Mouse (Mus musculus) embryonic facial prominence, embryonic 12.5 days (tissue): ENCODE measurements at regions not wholly inside any gene's neighbourhood (a gene's known extent, or its start where the extent isn't known, plus 50 kb on each side); places are given as distances from the start of the nearest gene placed in this dataset.
A peak's percentile ranks its signal among the peaks of the same experiment; 100 is the strongest.

Experiments
- ATAC-seq: fragments of 200-750 bp; cut with Nextera tagmentation; 2 replicates; pipeline ENCODE4 v1.8.0; 2017; ENCODE audit not compliant: insufficient number of reproducible peaks, insufficient read depth, low FRiP score, low TSS enrichment
- H3K27ac ChIP-seq: fragments of 300-500 bp; sonication (generic); 2 replicates; pipeline ENCODE4 v1.5.1; 2016; ENCODE audit warnings: mild to moderate bottlenecking
- H3K27me3 ChIP-seq: fragments of 300-500 bp; sonication (generic); 2 replicates; pipeline ENCODE4 v1.6.1; 2016; ENCODE audit warnings: mild to moderate bottlenecking, moderate library complexity
- H3K36me3 ChIP-seq: fragments of 300-500 bp; sonication (generic); 2 replicates; pipeline ENCODE4 v1.6.1; 2016; ENCODE audit warnings: mild to moderate bottlenecking
- H3K4me1 ChIP-seq: fragments of 300-500 bp; sonication (generic); 2 replicates; pipeline ENCODE4 v1.6.1; 2016
- H3K4me2 ChIP-seq: fragments of 300-500 bp; sonication (generic); replicated peaks from 2 replicates; pipeline ENCODE4 v1.6.1; 2016; ENCODE audit warnings: mild to moderate bottlenecking, moderate library complexity
- H3K4me3 ChIP-seq: fragments of 300-500 bp; sonication (generic); 2 replicates; pipeline ENCODE4 v1.5.1; 2016; ENCODE audit warnings: mild to moderate bottlenecking
- H3K9ac ChIP-seq: fragments of 300-500 bp; sonication (generic); 2 replicates; pipeline ENCODE4 v1.6.1; 2016; ENCODE audit warnings: mild to moderate bottlenecking, moderate library complexity
- H3K9me3 ChIP-seq: fragments of 300-500 bp; sonication (generic); 2 replicates; pipeline ENCODE4 v1.6.1; 2016; ENCODE audit warnings: mild to moderate bottlenecking, moderate library complexity
- WGBS: fragments of 180-500 bp; shearing (Covaris S2); methylation state at CpG from one replicate; pipeline ENCODE4 v1.1.7; 2016; 5-methylcytosine and 5-hydroxymethylcytosine counted together

- Histone ChIP-seq H3K4me1 (no peaks in the 10 kb centered on the region), H3K4me3 (no peak overlapping the region), H3K9ac (no peak overlapping the region), H3K4me2 (no peak overlapping the region), H3K27me3 (no peaks in the 10 kb centered on the region), H3K36me3 (no peaks in the 10 kb centered on the region), H3K9me3 (no peaks in the 10 kb centered on the region), H3K27ac (no peak overlapping the region)
- no peak for ATAC-seq
- 85% methylated on average over 7 of the region's 7 CpGs for WGBS
Measured at GRCm38 (mm10) chr14:58753781-58754180, 388.9 kb downstream of the 1700129C05Rik start.

DNA sequence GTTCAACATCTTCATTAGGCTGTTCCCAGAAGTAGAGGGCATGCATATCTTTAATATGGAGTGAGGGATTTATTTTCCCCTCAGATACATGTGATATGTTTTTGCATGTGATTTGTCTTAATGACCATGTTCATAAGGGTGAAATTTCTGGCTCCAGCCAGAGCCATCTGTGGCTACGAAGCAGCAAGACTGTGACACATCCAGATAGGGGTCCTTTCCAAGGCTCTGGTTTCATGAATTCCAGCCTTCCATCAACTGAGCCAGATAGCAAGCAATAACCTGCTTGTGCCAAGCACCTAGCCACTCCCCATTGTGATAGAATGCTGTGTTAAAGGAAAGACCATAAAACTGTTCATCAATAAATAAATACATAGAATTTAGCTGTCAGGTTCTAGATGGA, 389.6 kb downstream of the 1700129C05Rik start:
- Histone ChIP-seq H3K27ac (no peak overlapping the region), H3K36me3 (no peaks in the 10 kb centered on the region), H3K4me1 (no peaks in the 10 kb centered on the region), H3K4me2 (no peak overlapping the region), H3K9me3 (no peaks in the 10 kb centered on the region), H3K9ac (no peak overlapping the region), H3K27me3 (no peaks in the 10 kb centered on the region), H3K4me3 (no peak overlapping the region)
- 80% methylated on average over 1 of the region's 1 CpGs for WGBS
- no peak for ATAC-seq

- H3K27me3 ChIP-seq: no peaks in the 10 kb centered on the region
- WGBS: 74% methylated on average over 1 of the region's 1 CpGs
- H3K4me2 ChIP-seq: no peak overlapping the region
- no peaks in the 10 kb centered on the region for H3K4me1 ChIP-seq
- H3K9me3 ChIP-seq: no peaks in the 10 kb centered on the region
- no peaks in the 10 kb centered on the region for H3K36me3 ChIP-seq
- no peak overlapping the region for H3K9ac ChIP-seq
- ATAC-seq: no peak
- no peak overlapping the region for H3K4me3 ChIP-seq
- H3K27ac ChIP-seq: no peak overlapping the region
Measured at GRCm38 (mm10) chr14:58726418-58726817, 416.3 kb downstream of the 1700129C05Rik start.

DNA sequence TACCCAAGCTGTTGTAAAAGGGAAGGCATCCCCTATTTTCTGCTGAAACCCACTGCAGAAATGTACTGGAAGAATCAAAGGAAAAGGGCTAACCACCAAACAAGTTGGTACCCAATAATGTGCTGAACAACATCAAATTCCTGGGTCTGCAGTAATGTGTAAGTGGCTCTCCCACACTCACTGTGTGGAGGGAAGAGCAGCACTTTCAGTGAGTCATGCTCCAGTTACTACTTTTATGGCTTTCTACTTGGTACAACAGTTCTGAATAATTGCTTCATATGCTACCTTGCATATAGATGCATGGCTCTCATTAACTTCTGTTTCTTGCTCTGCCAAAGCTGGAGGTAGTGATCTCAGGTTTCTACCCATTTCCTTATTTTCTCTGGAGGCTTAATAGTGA, 427.8 kb downstream of the 1700129C05Rik start:
- no peaks in the 10 kb centered on the region for H3K9me3 ChIP-seq

GRCm38 (mm10) chr14:58709861-58710260, 432.8 kb downstream of the 1700129C05Rik start:
- Histone ChIP-seq H3K4me1 (no peaks in the 10 kb centered on the region), H3K27ac (no peak overlapping the region), H3K36me3 (no peaks in the 10 kb centered on the region), H3K9me3 (no peaks in the 10 kb centered on the region), H3K27me3 (no peaks in the 10 kb centered on the region), H3K4me3 (no peak overlapping the region), H3K4me2 (no peak overlapping the region), H3K9ac (no peak overlapping the region)
- 77% methylated on average over 7 of the region's 7 CpGs for WGBS
- ATAC-seq: no peak

More for the DNA sequence above, 427.8 kb downstream of the 1700129C05Rik start:
- no peak for ATAC-seq
- Histone ChIP-seq H3K4me3 (no peak overlapping the region), H3K4me2 (no peak overlapping the region), H3K27me3 (no peaks in the 10 kb centered on the region), H3K4me1 (no peaks in the 10 kb centered on the region), H3K36me3 (no peaks in the 10 kb centered on the region), H3K27ac (no peak overlapping the region), H3K9ac (no peak overlapping the region)

GRCm38 (mm10) chr14:58709281-58709680, 433.4 kb downstream of the 1700129C05Rik start:
- Histone ChIP-seq H3K4me2 (no peak overlapping the region), H3K36me3 (no peaks in the 10 kb centered on the region), H3K4me3 (no peak overlapping the region), H3K27ac (no peak overlapping the region), H3K27me3 (no peaks in the 10 kb centered on the region), H3K9ac (no peak overlapping the region), H3K4me1 (no peaks in the 10 kb centered on the region), H3K9me3 (no peaks in the 10 kb centered on the region)
- no peak for ATAC-seq
- 88% methylated on average over 2 of the region's 2 CpGs for WGBS

DNA sequence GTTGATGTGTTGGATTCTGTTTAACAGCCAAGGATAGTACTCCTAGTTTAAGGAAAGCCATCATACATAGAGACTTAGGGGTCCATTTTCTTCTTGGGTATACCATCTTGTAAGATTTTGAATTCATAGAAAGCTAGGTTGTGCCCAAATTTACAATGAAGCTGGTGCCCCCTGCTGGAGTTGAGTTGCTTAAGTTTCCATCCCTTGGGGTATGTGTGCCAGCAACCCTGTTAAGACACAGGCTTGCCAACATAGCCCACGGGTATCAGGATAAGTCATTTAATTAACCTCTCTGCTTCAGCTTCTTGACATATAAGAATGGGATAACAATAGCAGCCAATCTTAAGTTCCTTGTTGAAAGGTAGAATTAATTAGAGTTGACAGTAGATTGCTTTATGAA, 440.9 kb downstream of the 1700129C05Rik start:
- ATAC-seq: no peak
- Histone ChIP-seq H3K9me3 (no peaks in the 10 kb centered on the region), H3K4me3 (no peak overlapping the region), H3K4me2 (no peak overlapping the region), H3K36me3 (no peaks in the 10 kb centered on the region), H3K9ac (no peak overlapping the region), H3K27ac (no peak overlapping the region), H3K27me3 (no peaks in the 10 kb centered on the region), H3K4me1 (no peaks in the 10 kb centered on the region)
- 45% methylated on average over 1 of the region's 1 CpGs for WGBS

DNA sequence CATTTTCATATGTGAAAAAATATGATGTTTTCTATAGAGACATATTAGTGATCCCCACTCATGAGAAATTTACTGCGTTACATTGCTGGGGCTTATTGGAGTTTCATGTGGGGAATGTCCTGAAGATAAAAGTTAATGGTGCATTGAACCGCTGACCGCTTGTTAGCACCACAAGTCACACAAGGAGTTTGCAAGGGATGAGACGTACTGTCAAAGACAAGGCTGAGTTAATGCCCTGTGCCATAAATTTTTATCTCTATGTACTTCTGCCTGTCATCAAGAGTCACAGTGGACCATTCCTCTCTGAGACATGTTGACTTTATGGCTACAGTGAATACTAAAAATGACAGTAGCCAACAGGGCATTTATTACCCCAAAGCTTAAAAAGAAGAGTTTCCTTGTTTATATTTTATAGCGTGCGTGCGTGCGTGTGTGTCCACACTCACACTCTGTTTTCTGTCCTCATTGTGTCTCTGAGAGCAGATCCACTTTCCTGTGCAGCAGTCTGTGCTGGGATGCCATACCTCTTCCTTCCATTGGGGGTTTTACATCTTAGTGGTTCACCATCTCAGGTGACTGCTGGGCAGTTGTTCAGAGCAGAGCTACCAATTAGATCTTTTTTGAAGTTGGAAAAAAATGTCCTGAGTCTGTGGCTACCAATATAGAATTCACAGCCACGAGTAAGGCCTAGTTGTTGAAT, 451.4 kb downstream of the 1700129C05Rik start:
- no peak overlapping the region for H3K27ac ChIP-seq
- H3K36me3 ChIP-seq: no peaks in the 10 kb centered on the region
- no peak overlapping the region for H3K9ac ChIP-seq
- H3K4me2 ChIP-seq: no peak overlapping the region
- H3K27me3 ChIP-seq: no peaks in the 10 kb centered on the region
- no peak for ATAC-seq
- no peaks in the 10 kb centered on the region for H3K9me3 ChIP-seq
- 91% methylated on average over 9 of the region's 9 CpGs for WGBS
- H3K4me3 ChIP-seq: no peak overlapping the region
- H3K4me1 ChIP-seq: no peaks in the 10 kb centered on the region

GRCm38 (mm10) chr14:58687814-58688213, 454.9 kb downstream of the 1700129C05Rik start:
- Histone ChIP-seq H3K36me3 (no peaks in the 10 kb centered on the region), H3K9ac (no peak overlapping the region), H3K27me3 (no peaks in the 10 kb centered on the region), H3K4me3 (no peak overlapping the region), H3K9me3 (no peaks in the 10 kb centered on the region), H3K4me2 (no peak overlapping the region), H3K4me1 (no peaks in the 10 kb centered on the region), H3K27ac (no peak overlapping the region)
- WGBS: 81% methylated on average over 4 of the region's 4 CpGs
- no peak for ATAC-seq

DNA sequence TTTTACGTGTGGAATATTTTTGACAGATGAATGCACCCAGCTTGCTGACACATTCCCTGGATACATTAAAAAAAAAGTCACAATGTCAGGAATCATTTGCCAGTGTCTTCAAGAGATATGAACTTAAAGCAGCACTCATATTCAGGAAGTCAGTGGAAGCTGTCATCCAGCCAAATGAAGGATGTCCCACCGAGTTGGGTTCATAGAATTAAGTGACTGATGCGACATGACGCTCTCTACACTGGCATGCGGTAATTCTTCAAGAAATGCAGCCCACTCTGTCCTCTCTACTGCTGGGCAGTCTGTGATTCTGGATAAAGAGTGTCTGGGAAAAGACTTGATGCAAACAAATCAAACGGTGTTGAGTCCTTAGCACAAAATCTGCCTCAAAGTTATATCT, 463.9 kb downstream of the 1700129C05Rik start:
- H3K9me3 ChIP-seq: no peaks in the 10 kb centered on the region
- no peak for ATAC-seq
- no peak overlapping the region for H3K27ac ChIP-seq
- no peak overlapping the region for H3K9ac ChIP-seq
- no peaks in the 10 kb centered on the region for H3K36me3 ChIP-seq
- H3K27me3 ChIP-seq: no peaks in the 10 kb centered on the region
- no peak overlapping the region for H3K4me2 ChIP-seq
- no peak overlapping the region for H3K4me3 ChIP-seq
- 80% methylated on average over 6 of the region's 6 CpGs for WGBS
- 0 out of 2 replicates have a peak, but pooled peaks cover 4% of the 10 kb centered on the region for H3K4me1 ChIP-seq

- Histone ChIP-seq H3K27ac (0 out of 2 replicates have a peak overlapping the region, but pooled peaks have one; percentile 7), H3K9ac (no peak overlapping the region), H3K4me3 (no peak overlapping the region), H3K9me3 (no peaks in the 10 kb centered on the region), H3K4me2 (peak overlapping the region; percentile 2; the same call in 1 of the 2 replicates), H3K27me3 (no peaks in the 10 kb centered on the region), H3K36me3 (no peaks in the 10 kb centered on the region), H3K4me1 (0 out of 2 replicates have a peak, but pooled peaks cover 4% of the 10 kb centered on the region)
- ATAC-seq: no peak
- whole genome bisulfite sequencing: 32% methylated on average over 11 of the region's 11 CpGs
Measured at GRCm38 (mm10) chr14:58678126-58678656, 464.5 kb downstream of the 1700129C05Rik start.

- H3K4me1 ChIP-seq: 0 out of 2 replicates have a peak, but pooled peaks cover 4% of the 10 kb centered on the region
- no peaks in the 10 kb centered on the region for H3K9me3 ChIP-seq
- no peak overlapping the region for H3K9ac ChIP-seq
- no peak overlapping the region for H3K4me2 ChIP-seq
- ATAC-seq: no peak
- H3K4me3 ChIP-seq: no peak overlapping the region
- 77% methylated on average over 3 of the region's 3 CpGs for WGBS
- no peaks in the 10 kb centered on the region for H3K27me3 ChIP-seq
- H3K27ac ChIP-seq: no peak overlapping the region
- no peaks in the 10 kb centered on the region for H3K36me3 ChIP-seq
Measured at GRCm38 (mm10) chr14:58675146-58675545, 467.5 kb downstream of the 1700129C05Rik start.
